Mouse (Mus musculus) cerebellum, adult 9-10 months (tissue): ENCODE results near the gene Gosr1.
"Not testable (repeated sequence)": the region's sequence is repeated elsewhere in the genome, so short reads cannot be mapped to it uniquely, and the experiment has no call there.

Experiments used
- DNase-seq: peaks from one replicate; pipeline ENCODE4 v3.0.0; 2022

The Gosr1 gene

GRCm38 (mm10) chr11:76730650-76731049, 32.7 kb downstream of the Gosr1 start:
- no peak for DNase-seq

GRCm38 (mm10) chr11:76728093-76728492, 35.3 kb downstream of the Gosr1 start:
- DNase-seq, result no peak

- no peak for DNase-seq
Measured at GRCm38 (mm10) chr11:76723911-76724310, 39.5 kb downstream of the Gosr1 start.

- no peak for DNase-seq
Measured at GRCm38 (mm10) chr11:76717000-76717399, 46.4 kb downstream of the Gosr1 start.

GRCm38 (mm10) chr11:76709625-76710452, 53.5 kb downstream of the Gosr1 start:
- no peak for DNase-seq

- DNase-seq, result no peak
Measured at GRCm38 (mm10) chr11:76708881-76709280, 54.5 kb downstream of the Gosr1 start.

GRCm38 (mm10) chr11:76708066-76708465, 55.3 kb downstream of the Gosr1 start:
- no peak for DNase-seq

- DNase-seq, result no peak
Measured at GRCm38 (mm10) chr11:76707656-76708055, 55.7 kb downstream of the Gosr1 start.

- no peak for DNase-seq
Measured at GRCm38 (mm10) chr11:76699626-76700025, 63.8 kb downstream of the Gosr1 start.

- peak; percentile 38 for DNase-seq
Measured at GRCm38 (mm10) chr11:76695810-76696209, 67.6 kb downstream of the Gosr1 start.

GRCm38 (mm10) chr11:76692096-76692495, 71.3 kb downstream of the Gosr1 start:
- DNase-seq, result no peak

GRCm38 (mm10) chr11:76685604-76686003, 77.8 kb downstream of the Gosr1 start:
- no peak for DNase-seq

- not testable (repeated sequence) for DNase-seq
Measured at GRCm38 (mm10) chr11:76679508-76679907, 83.9 kb downstream of the Gosr1 start, which contains the start of gene Trarg1. Gene Trarg1 (plus strand): TSS chr11:76679808.
